Mouse (Mus musculus) spleen, adult 2 months (tissue): ENCODE measurements around the gene Man2a1.

Experiments used
- CTCF ChIP-seq: fragments of 200-500 bp; IDR thresholded peaks from 2 replicates; pipeline ENCODE4 v1.5.1; 2011; ENCODE audit warnings: mild to moderate bottlenecking, inconsistent platforms; ENCODE audit not compliant: insufficient read depth, insufficient read length, insufficient replicate concordance; ENCODE audit errors: extremely low read depth
- POLR2A ChIP-seq: fragments of 200-500 bp; IDR thresholded peaks from 2 replicates; pipeline ENCODE4 v1.6.1; 2011; ENCODE audit warnings: low read depth, low read length, inconsistent platforms

DNA sequence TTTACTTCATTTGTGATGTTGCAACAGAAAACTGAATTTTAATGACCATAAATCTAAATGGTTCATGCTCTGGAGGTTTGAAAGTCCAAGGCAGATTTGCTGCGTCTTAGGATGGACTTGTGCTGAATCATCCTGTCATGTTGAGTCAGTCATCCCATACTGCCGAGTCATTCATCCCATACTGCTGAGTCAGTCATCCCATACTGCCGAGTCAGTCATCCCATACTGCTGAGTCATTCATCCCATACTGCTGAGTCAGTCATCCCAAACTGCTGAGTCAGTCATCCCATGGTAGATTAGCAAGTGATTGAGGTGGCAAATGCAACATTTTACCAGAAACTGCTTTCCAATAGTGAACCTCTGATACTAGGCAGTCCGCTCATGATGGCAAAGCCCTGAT is 83.6 kb downstream of the Man2a1 start:
- TF ChIP-seq CTCF: no peak
- no peak for TF ChIP-seq POLR2A
